20 mouse cellular contexts compared by ENCODE assay signal in genomic region chr14:73687726-73688125, GRCm38 (mm10). TPM values are rescaled to one million over a fixed set of nuclear protein-coding genes. Genes with fewer than 3 reads are reported as not detected.
A peak's percentile ranks its signal among the peaks of the same experiment; 100 is the strongest.
DNase-seq lines count a peak whose midpoint lies in the region; ATAC-seq and TF ChIP-seq lines count a peak whose summit lies in the region.
"Had no signal": no experiment of that assay in that cellular context is flagged by ENCODE, and none has a peak within 500 bp of the region (broad histone marks: within the 10 kb centered on the region; RNA-seq: fewer than 3 reads in every experiment).

No protein-coding gene starts in this region.

- ATAC-seq in kidney, postnatal 0 days (replicated peaks; ENCODE audit: low FRiP score, low read depth), result no peak
- ATAC-seq in common myeloid progenitor, adult 5-6 weeks (replicated peaks; ENCODE audit: low read depth, poor library complexity, severe bottlenecking), result peak; percentile 76
- ATAC-seq: liver, embryonic 12.5 days had no signal

- no peak for TF ChIP-seq CTCF in kidney, postnatal 0 days (IDR thresholded peaks at IDR 0.05; ENCODE audit: low read depth)
- no peak for TF ChIP-seq CTCF in kidney, adult 2 months (conservative IDR thresholded peaks at IDR 0.05; ENCODE audit: insufficient read depth, insufficient read length, low read depth, low read length)

- no peak overlapping the region for H3K27ac ChIP-seq in kidney, postnatal 0 days
- no peak overlapping the region for H3K27ac ChIP-seq in kidney, adult 2 months (ENCODE audit: insufficient read depth, low read depth, low read length)
- H3K27ac ChIP-seq: hindbrain, embryonic 14.5 days; liver, embryonic 12.5 days; neural tube, embryonic 13.5 days had no signal

- no peaks in the 10 kb centered on the region for H3K4me1 ChIP-seq in kidney, postnatal 0 days (replicated peaks; ENCODE audit: insufficient read depth, low read length)
- H3K4me1 ChIP-seq in kidney, adult 2 months (ENCODE audit: control insufficient read depth, insufficient read depth, low read length), result no peaks in the 10 kb centered on the region
- H3K4me1 ChIP-seq: heart, embryonic 12.5 days; liver, embryonic 12.5 days; neural tube, embryonic 13.5 days had no signal

- DNase-seq in kidney, postnatal 0 days (ENCODE audit: low spot score), result peak; percentile 51
- no peak for DNase-seq in kidney, adult 2 months
- peak; percentile 24 for DNase-seq in right cerebral cortex, adult 18-20 months
- DNase-seq in right cerebral cortex, postnatal 4 days, result no peak
- peak; percentile 80 for DNase-seq in telencephalon, adult 2 months (ENCODE audit: low read depth, low spot score)
- no peak for DNase-seq in gastrocnemius, adult 18-20 months (ENCODE audit: low spot score)
- DNase-seq: adrenal gland, postnatal 36 days; cerebellum, adult 11 months; gastrocnemius, postnatal 25 days; kidney, adult 18-20 months; lung, postnatal 36 days; midbrain, embryonic 14.5 days; thymus, postnatal 25 days had no signal

- no peak overlapping the region for H3K4me3 ChIP-seq in kidney, postnatal 0 days (replicated peaks; ENCODE audit: low read depth, low read length)
- H3K4me3 ChIP-seq in kidney, adult 2 months (ENCODE audit: insufficient read depth, low read depth, low read length), result no peak overlapping the region
- H3K4me3 ChIP-seq: erythroblast, embryonic 14.5 days; heart, embryonic 12.5 days; liver, embryonic 12.5 days; neural tube, embryonic 13.5 days had no signal

- H3K9ac ChIP-seq in kidney, postnatal 0 days (ENCODE audit: low read depth, low read length), result no peak overlapping the region
- H3K9ac ChIP-seq: heart, embryonic 12.5 days; hindbrain, embryonic 14.5 days; liver, embryonic 12.5 days; neural tube, embryonic 13.5 days had no signal

- no peak for TF ChIP-seq POLR2A in kidney, adult 2 months (IDR thresholded peaks at IDR 0.05; ENCODE audit: low read depth, low read length)

- no peak overlapping the region for H3K4me2 ChIP-seq in kidney, postnatal 0 days (ENCODE audit: low read length)
- H3K4me2 ChIP-seq: heart, embryonic 12.5 days; hindbrain, embryonic 14.5 days; liver, embryonic 12.5 days; neural tube, embryonic 13.5 days had no signal

- H3K27me3 ChIP-seq in kidney, postnatal 0 days (ENCODE audit: insufficient read depth, low read length), result no peaks in the 10 kb centered on the region
- H3K27me3 ChIP-seq in kidney, adult 2 months (replicated peaks; ENCODE audit: control insufficient read depth, insufficient read depth, low read length), result no peaks in the 10 kb centered on the region
- H3K27me3 ChIP-seq: heart, embryonic 12.5 days; liver, embryonic 12.5 days; neural tube, embryonic 13.5 days had no signal

- no peaks in the 10 kb centered on the region for H3K36me3 ChIP-seq in kidney, postnatal 0 days (ENCODE audit: insufficient read depth, low read length)
- no peaks in the 10 kb centered on the region for H3K36me3 ChIP-seq in kidney, adult 2 months (ENCODE audit: control insufficient read depth, insufficient read depth, low read length)
- H3K36me3 ChIP-seq: heart, embryonic 12.5 days; liver, embryonic 12.5 days; neural tube, embryonic 13.5 days had no signal

- WGBS in kidney, postnatal 0 days, result 49% methylated on average over 4 of the region's 4 CpGs
- WGBS in kidney, adult 2 months, result 47% methylated on average over 4 of the region's 4 CpGs

- H3K9me3 ChIP-seq in kidney, postnatal 0 days (replicated peaks; ENCODE audit: low read length), result no peaks in the 10 kb centered on the region
- H3K9me3 ChIP-seq: heart, embryonic 12.5 days; liver, embryonic 12.5 days had no signal

RNA-seq across cellular contexts. Expression of gene Gm21750, which starts 26.7 kb away (rescaled TPM):
- not detected in 2 replicates for polyA plus RNA-seq in kidney, postnatal 0 days (2015; fragmentation: Nextera tagmentation; extraction: Ambion mirVana)
- polyA plus RNA-seq in kidney, adult 2 months (2012; rRNA removed), result not detected in 2 replicates
- not detected in 2 replicates for total RNA-seq in common myeloid progenitor, adult 5-6 weeks (2017)
- total RNA-seq in gastrocnemius, adult 18-20 months (2021), result not detected
- total RNA-seq: adrenal gland, postnatal 36 days; gastrocnemius, postnatal 25 days; layer of hippocampus, postnatal 14 days had no signal
- polyA plus RNA-seq: erythroblast, embryonic 14.5 days; heart, embryonic 12.5 days; hindbrain, embryonic 14.5 days; liver, embryonic 12.5 days; midbrain, embryonic 14.5 days; neural tube, embryonic 13.5 days had no signal

Comparison
In these comparisons a context has a peak if more than half of its experiments do, and no peak if none do; other contexts are left out.
1. DNase-seq: peak in kidney, postnatal 0 days (single experiment), right cerebral cortex, adult 18-20 months (single experiment) and telencephalon, adult 2 months (single experiment); none in kidney, adult 2 months (single experiment), right cerebral cortex, postnatal 4 days (single experiment) and gastrocnemius, adult 18-20 months (single experiment).